Mouse (Mus musculus) spleen, adult 2 months (tissue): Measurements from ENCODE around the gene Mat2a.

ENCODE experiments used
- CTCF ChIP-seq: fragments of 200-500 bp; IDR thresholded peaks from 2 replicates; pipeline ENCODE4 v1.5.1; 2011; ENCODE audit warnings: mild to moderate bottlenecking, inconsistent platforms; ENCODE audit not compliant: insufficient read depth, insufficient read length, insufficient replicate concordance; ENCODE audit errors: extremely low read depth
- POLR2A ChIP-seq: fragments of 200-500 bp; IDR thresholded peaks from 2 replicates; pipeline ENCODE4 v1.6.1; 2011; ENCODE audit warnings: low read depth, low read length, inconsistent platforms

DNA sequence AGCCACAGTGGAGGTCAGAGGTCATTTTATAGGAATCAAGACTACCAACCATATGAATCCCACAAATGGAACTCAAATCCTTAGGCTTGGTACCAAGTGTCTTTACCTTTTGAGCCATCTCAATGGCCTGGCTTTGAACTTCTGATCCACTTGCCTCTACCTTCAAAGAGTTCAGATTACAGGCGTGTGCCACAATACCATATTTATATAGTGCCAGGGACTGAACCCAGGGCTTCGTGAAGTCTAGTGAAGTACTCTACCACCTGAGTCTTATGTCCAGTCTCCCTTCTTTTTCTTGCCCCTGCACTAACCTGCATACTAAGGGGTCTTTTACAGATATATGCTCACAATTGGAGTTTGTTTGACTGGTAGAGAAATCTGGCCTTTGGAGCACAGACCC is 52.8 kb downstream of the Mat2a start:
- TF ChIP-seq CTCF: no peak
- TF ChIP-seq POLR2A: no peak
